Mouse (Mus musculus): ENCODE data around the gene Krt16.

DNA sequence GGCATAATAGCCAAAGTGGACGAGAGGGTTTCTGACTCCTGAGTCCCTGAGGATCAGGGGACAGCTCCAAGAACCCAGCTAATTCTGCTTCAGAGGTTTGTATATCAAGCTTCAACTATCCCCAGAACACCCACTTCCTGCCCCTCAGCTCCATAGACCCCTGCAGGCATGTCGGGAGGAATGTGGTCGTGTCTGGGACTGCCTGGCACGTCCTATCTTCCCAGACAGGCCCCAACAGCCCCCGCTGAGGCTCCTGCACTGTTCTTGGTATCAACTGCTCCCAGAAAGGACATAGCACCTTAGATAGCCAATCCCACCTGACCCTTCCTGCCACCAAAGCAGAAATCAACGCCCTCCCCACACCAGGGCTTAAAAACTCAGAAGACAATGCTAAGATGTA is 40.2 kb downstream of the Krt16 start:
- TF ChIP-seq EP300 (IDR thresholded peaks at IDR 0.05; ENCODE audit: low read depth) (no peak), CTCF (IDR thresholded peaks at IDR 0.05; ENCODE audit: low read depth) (no peak)

Measured in heart, postnatal 0 days (tissue).